Mouse (Mus musculus): Measurements from ENCODE around the gene Ralgapb. TPM values are rescaled to one million over a fixed set of nuclear protein-coding genes. Genes with fewer than 3 reads are reported as not detected.
A peak's percentile ranks its signal among the peaks of the same experiment; 100 is the strongest.

The Ralgapb gene
- polyA plus RNA-seq (2015; fragmentation: Nextera tagmentation; extraction: Ambion mirVana) = 24.7 and 26.9 TPM in 2 replicates

GRCm38 (mm10) chr2:158409595-158410021 lies at the start of gene Ralgapb:
TSS of gene Ralgapb (plus strand) at chr2:158409848.
- WGBS = under 1% methylated on average over 43 of the region's 46 CpGs
- H3K27ac ChIP-seq (ENCODE audit: low read length) = peak within 1 kb of the TSS; percentile 81
- H3K27me3 ChIP-seq (replicated peaks; ENCODE audit: control insufficient read depth, insufficient read depth, low read length) = no peaks in the 10 kb centered on the region
- H3K4me1 ChIP-seq (replicated peaks; ENCODE audit: control insufficient read depth, insufficient read depth, low read length) = peaks cover 22% of the 10 kb centered on the region
- H3K36me3 ChIP-seq (ENCODE audit: control insufficient read depth, insufficient read depth) = no peaks in the 10 kb centered on the region
- no peaks in the 10 kb centered on the region for H3K9me3 ChIP-seq (ENCODE audit: control insufficient read depth, low read length)
- peak within 1 kb of the TSS; percentile 92 for H3K9ac ChIP-seq (replicated peaks; ENCODE audit: low read depth, low read length)
- peak within 1 kb of the TSS; percentile 97 for H3K4me3 ChIP-seq (replicated peaks; ENCODE audit: low read length)
- ATAC-seq = peak; percentile 91
- peak within 1 kb of the TSS; percentile 98 for H3K4me2 ChIP-seq (ENCODE audit: low read length)

GRCm38 (mm10) chr2:158360873-158361677 lies 48.6 kb upstream of the Ralgapb start:
- Histone ChIP-seq H3K4me2 (ENCODE audit: low read length) (peak overlapping the region; percentile 83), H3K9ac (replicated peaks; ENCODE audit: low read depth, low read length) (peak overlapping the region; percentile 82), H3K9me3 (ENCODE audit: control insufficient read depth, low read length) (no peaks in the 10 kb centered on the region), H3K27me3 (replicated peaks; ENCODE audit: control insufficient read depth, insufficient read depth, low read length) (no peaks in the 10 kb centered on the region), H3K4me1 (replicated peaks; ENCODE audit: control insufficient read depth, insufficient read depth, low read length) (peaks cover 15% of the 10 kb centered on the region), H3K36me3 (ENCODE audit: control insufficient read depth, insufficient read depth) (peaks cover 21% of the 10 kb centered on the region), H3K4me3 (replicated peaks; ENCODE audit: low read length) (peak overlapping the region; percentile 81), H3K27ac (ENCODE audit: low read length) (peak overlapping the region; percentile 64)
- peak; percentile 94 for ATAC-seq
- under 1% methylated on average over 41 of the region's 41 CpGs for WGBS

GRCm38 (mm10) chr2:158361678-158362320 lies 47.8 kb upstream of the Ralgapb start:
- Histone ChIP-seq H3K27ac (ENCODE audit: low read length) (peak overlapping the region; percentile 26; the same call in 1 of the 2 replicates), H3K4me2 (ENCODE audit: low read length) (peak overlapping the region; percentile 33), H3K9me3 (ENCODE audit: control insufficient read depth, low read length) (no peaks in the 10 kb centered on the region), H3K4me1 (replicated peaks; ENCODE audit: control insufficient read depth, insufficient read depth, low read length) (peaks cover 15% of the 10 kb centered on the region), H3K36me3 (ENCODE audit: control insufficient read depth, insufficient read depth) (peaks cover 16% of the 10 kb centered on the region), H3K4me3 (replicated peaks; ENCODE audit: low read length) (peak overlapping the region; percentile 81), H3K27me3 (replicated peaks; ENCODE audit: control insufficient read depth, insufficient read depth, low read length) (no peaks in the 10 kb centered on the region), H3K9ac (replicated peaks; ENCODE audit: low read depth, low read length) (no peak overlapping the region)
- WGBS = 38% methylated on average over 8 of the region's 8 CpGs
- ATAC-seq = peak; percentile 42

- Histone ChIP-seq H3K27me3 (replicated peaks; ENCODE audit: control insufficient read depth, insufficient read depth, low read length) (no peaks in the 10 kb centered on the region), H3K9ac (replicated peaks; ENCODE audit: low read depth, low read length) (no peak overlapping the region), H3K4me2 (ENCODE audit: low read length) (no peak overlapping the region), H3K4me1 (replicated peaks; ENCODE audit: control insufficient read depth, insufficient read depth, low read length) (peaks cover 12% of the 10 kb centered on the region), H3K27ac (ENCODE audit: low read length) (no peak overlapping the region), H3K4me3 (replicated peaks; ENCODE audit: low read length) (no peak overlapping the region), H3K36me3 (ENCODE audit: control insufficient read depth, insufficient read depth) (no peaks in the 10 kb centered on the region), H3K9me3 (ENCODE audit: control insufficient read depth, low read length) (no peaks in the 10 kb centered on the region)
- 86% methylated on average over 4 of the region's 4 CpGs for WGBS
- ATAC-seq = no peak
These were observed 45.5 kb upstream of the Ralgapb start for GRCm38 (mm10) chr2:158364175-158364574.

DNA sequence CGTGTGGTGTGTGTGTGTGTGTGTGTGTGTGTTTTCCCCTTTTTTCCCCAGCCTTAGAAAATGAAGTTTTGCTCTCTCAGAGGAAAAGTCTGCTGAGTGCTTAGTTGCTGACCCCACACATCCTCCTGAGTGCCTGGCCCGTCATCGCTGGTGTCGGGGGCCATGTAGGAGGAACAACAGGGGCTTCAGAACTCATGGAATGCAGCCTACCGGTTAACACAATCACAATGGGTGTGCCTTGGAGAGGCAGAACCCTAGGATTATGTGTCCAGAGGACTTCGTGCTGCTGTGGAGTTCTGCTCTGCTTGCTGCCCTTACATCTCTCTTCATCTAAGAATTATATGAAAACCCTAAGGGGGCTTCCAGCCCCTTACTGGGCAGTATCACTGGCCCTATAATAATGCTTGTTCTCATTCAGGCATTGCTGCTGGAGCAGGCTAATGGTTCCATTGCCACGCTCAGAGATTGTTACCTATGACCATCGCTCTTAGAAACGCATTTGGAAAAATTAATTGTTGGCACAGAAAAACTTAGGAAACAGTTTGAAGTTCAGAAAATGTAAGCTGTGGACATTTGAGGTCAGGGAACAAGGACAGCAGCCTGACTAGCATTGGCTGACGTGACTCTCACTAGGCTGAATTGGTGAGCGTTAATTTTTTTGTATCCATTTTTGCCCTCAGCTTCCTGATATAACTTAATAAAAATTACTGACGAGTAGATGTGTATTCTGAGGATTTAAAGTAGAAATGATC lies 44.4 kb upstream of the Ralgapb start:
- WGBS = 71% methylated on average over 12 of the region's 12 CpGs
- H3K4me2 ChIP-seq (ENCODE audit: low read length) = no peak overlapping the region
- no peak overlapping the region for H3K9ac ChIP-seq (replicated peaks; ENCODE audit: low read depth, low read length)
- no peak for ATAC-seq
- H3K4me1 ChIP-seq (replicated peaks; ENCODE audit: control insufficient read depth, insufficient read depth, low read length) = peaks cover 4% of the 10 kb centered on the region
- H3K27me3 ChIP-seq (replicated peaks; ENCODE audit: control insufficient read depth, insufficient read depth, low read length) = no peaks in the 10 kb centered on the region
- H3K4me3 ChIP-seq (replicated peaks; ENCODE audit: low read length) = no peak overlapping the region
- no peaks in the 10 kb centered on the region for H3K9me3 ChIP-seq (ENCODE audit: control insufficient read depth, low read length)
- H3K27ac ChIP-seq (ENCODE audit: low read length) = no peak overlapping the region
- H3K36me3 ChIP-seq (ENCODE audit: control insufficient read depth, insufficient read depth) = no peaks in the 10 kb centered on the region

- Histone ChIP-seq H3K27me3 (replicated peaks; ENCODE audit: control insufficient read depth, insufficient read depth, low read length) (no peaks in the 10 kb centered on the region), H3K4me1 (replicated peaks; ENCODE audit: control insufficient read depth, insufficient read depth, low read length) (no peaks in the 10 kb centered on the region), H3K4me3 (replicated peaks; ENCODE audit: low read length) (no peak overlapping the region), H3K9me3 (ENCODE audit: control insufficient read depth, low read length) (no peaks in the 10 kb centered on the region), H3K27ac (ENCODE audit: low read length) (no peak overlapping the region), H3K36me3 (ENCODE audit: control insufficient read depth, insufficient read depth) (no peaks in the 10 kb centered on the region), H3K9ac (replicated peaks; ENCODE audit: low read depth, low read length) (no peak overlapping the region), H3K4me2 (ENCODE audit: low read length) (no peak overlapping the region)
- 94% methylated on average over 5 of the region's 5 CpGs for WGBS
- no peak for ATAC-seq
These were observed 42.0 kb upstream of the Ralgapb start for GRCm38 (mm10) chr2:158367654-158368053.

- no peaks in the 10 kb centered on the region for H3K9me3 ChIP-seq (ENCODE audit: control insufficient read depth, low read length)
- no peaks in the 10 kb centered on the region for H3K4me1 ChIP-seq (replicated peaks; ENCODE audit: control insufficient read depth, insufficient read depth, low read length)
- H3K4me2 ChIP-seq (ENCODE audit: low read length) = no peak overlapping the region
- no peak overlapping the region for H3K4me3 ChIP-seq (replicated peaks; ENCODE audit: low read length)
- H3K9ac ChIP-seq (replicated peaks; ENCODE audit: low read depth, low read length) = no peak overlapping the region
- 94% methylated on average over 8 of the region's 8 CpGs for WGBS
- ATAC-seq = no peak
- H3K36me3 ChIP-seq (ENCODE audit: control insufficient read depth, insufficient read depth) = no peaks in the 10 kb centered on the region
- no peak overlapping the region for H3K27ac ChIP-seq (ENCODE audit: low read length)
- H3K27me3 ChIP-seq (replicated peaks; ENCODE audit: control insufficient read depth, insufficient read depth, low read length) = no peaks in the 10 kb centered on the region
These were observed 41.3 kb upstream of the Ralgapb start for GRCm38 (mm10) chr2:158368313-158368712.

DNA sequence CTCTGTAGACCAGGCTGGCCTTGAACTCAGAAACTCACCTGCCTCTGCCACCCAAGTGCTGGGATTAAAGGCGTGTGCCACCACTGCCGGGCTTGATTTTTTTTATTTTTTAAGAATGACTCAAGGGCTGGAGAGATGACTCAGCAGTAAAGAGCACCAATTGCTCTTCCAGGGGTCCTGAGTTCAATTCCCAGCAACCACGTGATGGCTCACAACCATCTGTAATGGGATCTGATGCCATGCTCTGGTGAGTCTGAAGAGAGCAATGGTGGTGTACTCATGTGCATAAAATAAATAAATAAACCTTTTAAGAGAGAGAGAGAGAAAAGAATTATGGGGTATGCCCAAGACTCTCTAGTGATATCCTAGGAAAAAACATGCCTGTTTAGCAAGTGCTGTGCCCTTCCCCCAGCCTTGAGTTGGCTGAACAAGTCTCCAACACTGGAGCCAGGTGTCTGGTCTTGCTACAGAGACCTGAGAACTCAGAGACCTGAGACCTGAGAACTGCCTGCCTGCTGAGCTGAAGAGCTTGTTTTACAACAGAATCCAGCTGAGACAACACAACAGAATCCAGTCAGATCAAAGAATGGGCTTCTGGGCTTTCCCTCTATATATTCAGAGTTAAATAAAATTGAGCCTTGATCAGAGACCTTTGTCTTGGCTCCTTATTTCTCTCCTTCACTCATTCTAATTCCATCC lies 40.0 kb upstream of the Ralgapb start:
- Histone ChIP-seq H3K4me1 (replicated peaks; ENCODE audit: control insufficient read depth, insufficient read depth, low read length) (no peaks in the 10 kb centered on the region), H3K4me3 (replicated peaks; ENCODE audit: low read length) (no peak overlapping the region), H3K9ac (replicated peaks; ENCODE audit: low read depth, low read length) (no peak overlapping the region), H3K9me3 (ENCODE audit: control insufficient read depth, low read length) (no peaks in the 10 kb centered on the region), H3K27me3 (replicated peaks; ENCODE audit: control insufficient read depth, insufficient read depth, low read length) (0 out of 2 replicates have a peak, but pooled peaks cover 4% of the 10 kb centered on the region), H3K36me3 (ENCODE audit: control insufficient read depth, insufficient read depth) (no peaks in the 10 kb centered on the region), H3K4me2 (ENCODE audit: low read length) (no peak overlapping the region), H3K27ac (ENCODE audit: low read length) (no peak overlapping the region)
- 89% methylated on average over 3 of the region's 3 CpGs for WGBS
- no peak for ATAC-seq
